Mouse (Mus musculus) right cerebral cortex, postnatal 36 days (tissue): Measurements from ENCODE around the gene Crxos.
"Not testable (repeated sequence)": the region's sequence is repeated elsewhere in the genome, so short reads cannot be mapped to it uniquely, and the experiment has no call there.

ENCODE experiments used
- DNase-seq, 2 experiments: peaks; one replicate each; pipeline ENCODE4 v3.0.0; 2022; ENCODE audit warnings: low spot score in 2 of 2, mixed read lengths in 1 of 2

Crxos gene

DNA sequence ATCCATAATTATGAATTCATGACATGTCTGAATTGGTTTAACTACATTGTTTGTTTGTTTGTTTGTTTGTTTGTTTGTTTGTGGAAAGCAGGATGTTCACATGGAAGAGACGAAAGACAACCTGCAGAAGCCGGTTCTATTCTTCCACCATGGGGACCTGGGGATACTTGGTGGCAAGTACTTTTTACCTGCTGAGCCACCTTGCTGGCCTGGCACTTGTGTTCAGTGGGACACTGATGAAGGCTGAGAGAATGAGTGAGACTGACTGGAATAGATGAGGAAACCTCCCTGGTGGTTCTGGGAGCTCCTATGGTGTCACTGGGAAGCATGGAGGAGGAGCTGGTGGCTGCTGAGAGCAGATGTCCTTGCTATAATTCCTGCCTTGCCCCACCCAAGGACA is at the start of gene Crxos:
Crxos (plus strand) TSS at position 301 of the 400 bp plus-strand sequence.
- DNase-seq, result no peak

DNA sequence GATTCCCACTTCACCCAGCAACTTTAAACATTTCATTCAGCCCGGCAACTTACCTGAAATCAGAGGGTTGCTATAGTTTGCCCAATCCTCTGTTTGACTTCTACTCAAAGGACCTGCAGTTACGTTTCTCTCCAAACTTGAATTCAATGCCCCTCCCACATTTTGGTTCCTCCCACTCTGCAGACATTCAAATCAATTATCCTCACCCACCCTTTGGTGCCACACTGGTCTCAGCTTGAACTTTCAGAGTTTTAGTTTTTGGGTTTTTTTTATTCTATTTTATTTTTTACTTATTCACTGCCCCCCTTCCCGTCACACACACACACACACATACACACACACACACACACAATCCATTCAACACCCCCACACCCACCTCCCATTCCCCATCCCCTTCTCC is 42.8 kb upstream of the Crxos start, which contains the start of gene Obox6:
Obox6 (minus strand) TSS at position 101 of the 400 bp plus-strand sequence.
- DNase-seq, result no peak

DNA sequence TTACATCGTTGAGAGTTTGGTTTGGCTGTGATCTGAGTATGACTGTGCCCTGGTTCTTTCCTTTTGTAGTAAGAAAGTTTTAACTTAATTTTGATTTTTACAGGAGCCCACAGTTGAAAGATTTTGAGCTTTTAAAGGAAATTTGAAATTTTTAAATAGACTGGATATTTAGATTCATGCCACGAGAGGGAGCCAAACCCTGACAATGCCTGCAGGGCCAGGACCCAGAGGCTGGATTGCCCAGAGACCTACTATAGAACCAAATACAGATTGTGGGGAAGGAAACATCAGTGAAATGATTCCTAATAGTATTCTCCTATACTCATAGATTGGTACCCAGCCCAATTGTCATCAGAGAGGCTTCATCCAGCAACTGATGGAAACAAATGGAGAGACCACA is 22.8 kb upstream of the Crxos start:
- DNase-seq, result no peak

DNA sequence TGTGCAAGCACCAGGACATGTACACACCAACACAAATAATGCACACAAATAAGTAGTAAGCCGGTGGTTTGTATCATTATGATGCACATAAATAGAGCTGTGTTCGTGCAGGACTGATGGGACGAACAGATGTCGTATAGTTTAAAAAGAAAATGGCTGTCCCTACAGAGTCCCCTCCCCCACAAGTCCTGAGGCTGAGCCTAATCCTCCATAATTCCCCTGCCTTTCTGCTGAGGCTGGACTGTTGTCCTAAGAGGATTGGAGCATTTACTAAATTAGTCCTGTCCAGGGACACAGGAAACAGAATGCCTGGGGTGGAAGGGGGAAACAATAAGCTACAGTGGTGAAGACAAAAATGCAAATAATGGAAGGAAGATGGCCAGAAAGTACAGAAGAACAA is 18.3 kb upstream of the Crxos start:
- DNase-seq, result no peak

DNA sequence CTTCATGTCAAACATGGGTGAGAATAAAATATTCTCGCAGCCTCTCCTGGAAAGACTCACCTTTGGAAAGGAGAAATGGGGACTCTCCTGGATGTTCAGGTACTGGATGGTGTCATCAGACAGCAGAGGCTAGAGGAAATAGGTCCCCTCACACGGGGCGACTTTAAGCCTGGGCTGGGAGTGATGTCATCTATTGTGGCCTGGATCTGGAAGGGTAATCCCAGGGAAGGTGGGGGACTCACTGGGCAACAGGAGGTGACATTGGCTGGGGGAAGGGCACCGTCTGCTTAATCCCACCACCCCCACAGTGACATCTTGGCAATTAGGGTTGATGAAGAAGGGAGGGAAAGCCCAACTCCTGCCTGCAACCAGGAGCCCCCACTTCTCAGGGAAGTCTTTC is 2.7 kb upstream of the Crxos start, which contains the start of gene Crx:
Crx (minus strand) TSS at position 213 of the 400 bp plus-strand sequence.
- DNase-seq, result no peak

DNA sequence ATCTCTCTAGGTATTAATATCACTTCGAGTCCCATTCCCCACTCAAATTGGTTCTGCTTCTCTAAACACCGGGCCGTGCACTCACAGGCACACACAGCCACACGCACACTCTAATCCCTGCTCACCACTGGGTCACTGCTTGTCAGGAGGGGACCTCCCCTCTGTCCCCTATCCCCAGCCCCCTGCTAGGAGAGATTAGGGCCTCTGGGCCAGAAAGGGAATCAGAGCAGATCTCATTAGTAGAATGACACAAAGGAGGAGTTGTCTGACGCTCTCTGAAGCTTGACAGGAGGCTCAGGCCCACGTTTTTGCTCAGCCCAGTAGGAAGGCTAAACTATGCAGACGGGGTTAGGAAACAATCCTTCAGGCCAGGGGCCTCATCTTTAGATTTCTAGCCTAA is 1.0 kb upstream of the Crxos start:
- DNase-seq, result no peak

DNA sequence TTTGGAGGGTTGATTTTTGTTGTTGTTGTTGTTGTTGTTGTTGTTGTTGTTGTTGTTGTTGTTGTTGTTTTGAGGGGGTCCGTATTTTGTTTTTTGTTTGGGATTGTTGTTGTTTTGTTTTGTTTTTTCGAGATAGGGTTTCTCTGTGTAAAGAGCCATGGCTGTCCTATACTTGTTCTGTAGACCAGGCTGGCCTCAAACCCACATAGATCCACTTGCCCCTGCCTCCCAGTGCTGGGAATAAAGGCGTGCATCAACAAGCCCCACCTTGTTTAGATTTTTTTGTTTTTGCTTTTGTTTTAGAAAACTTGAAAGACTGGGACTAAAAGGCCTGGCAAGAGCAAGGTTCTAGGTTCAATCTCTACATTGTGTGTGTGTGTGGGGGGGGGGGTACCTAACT is 586 bp upstream of the Crxos start:
- DNase-seq, result no peak

DNA sequence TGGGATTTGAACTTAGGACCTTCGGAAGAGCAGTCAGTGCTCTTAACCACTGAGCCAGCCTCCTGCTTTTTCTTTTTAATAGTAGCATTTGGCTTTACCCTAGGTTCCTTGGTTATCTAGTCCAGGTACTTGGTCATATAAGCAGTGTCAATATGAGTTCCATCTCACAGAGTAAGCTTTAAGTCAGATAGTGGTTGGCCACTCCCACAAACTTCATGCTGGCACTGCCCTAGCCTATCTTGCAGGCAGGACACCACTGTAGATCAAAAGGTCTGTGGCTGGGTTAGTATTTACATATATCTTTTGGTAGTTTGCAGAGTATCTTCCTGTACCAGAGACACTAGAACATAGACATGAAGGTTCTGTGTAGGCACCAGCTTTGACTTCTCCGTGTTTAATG is 1.7 kb downstream of the Crxos start:
- DNase-seq, result no peak

DNA sequence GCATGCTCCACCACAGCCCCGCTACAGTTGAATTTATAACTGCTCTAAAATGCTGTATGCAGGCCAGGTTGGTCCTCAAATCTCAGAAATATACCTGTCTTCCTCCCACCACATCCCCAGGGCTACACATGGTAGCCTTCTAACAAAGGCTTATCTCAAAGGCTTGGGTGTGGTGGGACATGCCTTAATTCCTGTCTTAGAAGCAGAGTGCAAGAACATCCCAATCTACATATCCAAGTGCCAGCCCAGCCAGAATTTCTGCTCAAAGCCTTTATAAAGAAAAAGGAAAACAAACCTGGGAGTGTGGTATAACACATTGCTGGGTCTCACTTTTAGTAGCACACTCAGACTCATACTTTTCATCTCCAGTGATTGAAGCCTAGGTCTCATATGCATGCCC is 11.8 kb downstream of the Crxos start:
- no peak for DNase-seq

DNA sequence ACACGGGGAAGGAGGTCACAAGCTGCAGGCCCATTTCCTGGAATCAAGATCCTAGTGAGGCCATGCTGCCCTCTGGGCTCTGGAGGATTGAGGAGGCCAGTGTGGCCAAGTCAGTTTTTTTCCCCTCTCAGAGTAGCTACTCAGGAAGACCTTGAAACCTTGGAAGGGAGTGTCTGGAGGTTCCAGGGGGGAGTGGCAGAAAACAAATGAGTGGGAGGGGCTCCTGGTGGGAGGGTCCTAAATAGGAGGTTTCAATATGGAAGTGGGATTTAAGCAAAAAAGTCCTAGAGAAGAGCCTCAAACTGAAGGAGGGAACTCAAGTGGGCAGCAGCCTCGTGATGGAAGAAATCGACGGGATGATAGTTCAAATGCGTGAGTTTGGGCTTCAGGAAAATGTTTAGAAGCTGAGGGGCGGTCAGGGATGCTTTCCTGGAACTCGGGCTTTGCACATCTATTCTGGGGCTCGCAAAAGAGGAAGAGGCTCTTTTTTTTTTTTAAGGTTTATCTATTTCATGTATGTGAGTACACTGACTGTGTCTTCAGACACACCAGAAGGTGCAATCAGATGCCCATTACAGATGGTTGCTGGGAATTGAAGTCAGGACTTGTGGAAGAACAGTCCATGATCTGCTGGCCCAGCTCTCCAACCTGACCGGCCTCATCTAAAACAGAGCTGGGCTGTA is 19.1 kb downstream of the Crxos start:
- no peak for DNase-seq

DNA sequence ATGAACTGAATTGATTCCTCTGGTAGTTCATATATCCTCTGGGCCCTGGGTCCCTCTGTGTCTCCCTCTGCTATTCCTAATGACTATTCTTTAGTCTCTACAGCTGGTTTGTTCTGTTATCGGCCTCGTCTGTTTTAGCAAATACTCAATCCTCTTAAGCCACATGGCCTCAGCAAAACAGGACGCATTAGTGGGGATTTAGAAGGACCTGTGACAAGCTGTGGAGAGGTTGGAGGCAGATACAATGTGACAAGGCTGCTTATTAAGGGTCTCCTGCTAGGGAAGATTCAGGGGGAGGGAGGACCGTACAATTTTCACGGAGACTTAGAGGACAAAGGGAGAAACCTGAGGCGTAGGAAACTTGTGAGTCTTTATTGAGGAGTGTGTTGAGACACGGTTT is 23.4 kb downstream of the Crxos start:
- no peak for DNase-seq

DNA sequence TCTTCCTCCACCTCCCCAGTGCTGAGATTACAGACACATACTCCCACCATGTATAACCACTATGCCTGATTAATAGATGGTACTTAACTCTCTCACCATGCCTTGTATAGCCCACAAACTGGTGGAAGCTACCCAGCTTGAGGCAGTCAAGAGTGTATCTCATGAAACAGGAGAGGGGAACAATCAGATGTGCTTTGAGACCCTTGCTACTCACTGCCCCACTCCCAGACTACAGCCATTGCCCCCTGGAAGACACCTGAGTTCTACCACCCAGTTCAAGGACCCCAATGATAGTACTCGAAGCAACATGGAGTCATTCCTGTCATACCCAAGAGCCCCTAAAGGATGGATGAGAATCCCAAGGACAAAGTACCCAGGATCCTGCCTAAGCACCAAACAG is 24.2 kb downstream of the Crxos start:
- no peak for DNase-seq

DNA sequence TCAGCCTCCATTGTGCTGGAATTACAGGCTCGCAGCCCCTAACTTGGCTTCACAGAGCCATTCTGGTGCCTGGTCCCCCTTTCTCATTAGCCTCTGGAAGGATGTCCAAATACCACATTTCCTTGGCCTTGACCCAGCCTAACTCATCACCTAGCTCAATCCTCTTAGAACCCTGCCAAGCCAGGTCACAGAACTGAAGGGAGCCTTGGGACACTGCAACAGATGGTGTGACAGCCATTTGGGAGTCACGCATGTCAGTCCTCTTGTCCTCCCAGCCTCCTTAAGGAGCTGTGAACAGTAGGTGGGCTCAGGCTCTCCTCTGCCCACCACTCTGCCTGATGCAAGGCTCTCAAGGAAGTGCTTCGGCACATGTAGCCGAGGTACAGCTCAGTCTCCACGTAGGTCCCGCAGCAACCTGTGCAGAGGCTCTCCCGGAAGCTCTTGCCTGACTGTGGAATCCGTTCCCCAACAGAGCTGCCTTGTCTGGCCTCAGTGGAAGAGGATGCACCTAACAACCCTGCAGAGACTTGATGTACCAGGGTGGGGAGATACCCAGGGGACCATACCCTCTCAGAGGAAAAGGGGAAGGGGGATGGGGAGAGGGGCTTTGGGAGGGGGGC is 25.7 kb downstream of the Crxos start:
- no peak for DNase-seq

DNA sequence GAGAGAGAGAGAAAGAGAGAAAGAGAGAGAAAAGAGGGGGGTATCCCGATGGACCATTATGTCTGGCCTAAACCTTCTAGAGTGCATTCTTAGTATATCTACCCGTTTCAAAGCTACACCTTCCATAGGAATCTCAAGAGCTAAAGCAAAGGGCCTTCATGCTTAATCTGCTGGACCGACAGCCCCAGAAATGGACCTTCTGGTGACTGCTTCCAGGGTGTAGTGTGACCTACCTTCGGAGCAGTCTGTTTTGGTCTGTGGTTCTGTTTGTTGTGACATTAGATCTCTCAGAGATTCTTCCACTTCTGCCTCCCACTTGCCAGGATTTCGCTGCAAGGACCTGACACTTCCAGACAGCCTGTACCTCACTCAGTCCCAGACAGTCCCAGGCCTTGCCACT is 28.1 kb downstream of the Crxos start:
- DNase-seq, result no peak

DNA sequence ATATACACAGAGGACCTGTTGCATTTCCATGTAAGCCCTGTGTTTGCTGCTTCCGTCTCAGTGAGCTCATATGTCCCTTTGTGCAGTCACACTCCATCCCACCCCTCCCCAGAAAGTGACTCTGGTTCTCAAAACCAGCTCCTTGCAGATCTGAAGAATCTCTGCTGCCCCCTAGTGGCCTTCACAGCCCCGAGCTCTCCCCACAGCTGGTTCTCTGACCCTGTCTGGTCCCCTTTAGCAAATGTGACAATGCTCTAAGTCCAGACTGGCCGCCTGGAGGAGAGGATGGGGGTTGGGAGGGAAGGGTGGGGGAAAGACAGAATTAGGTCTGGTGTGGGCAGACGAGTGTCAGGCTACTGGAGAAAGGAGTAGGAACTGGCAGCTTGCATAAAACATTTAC is 29.8 kb downstream of the Crxos start:
- peak in 1 of 2 experiments; percentile 34 for DNase-seq

DNA sequence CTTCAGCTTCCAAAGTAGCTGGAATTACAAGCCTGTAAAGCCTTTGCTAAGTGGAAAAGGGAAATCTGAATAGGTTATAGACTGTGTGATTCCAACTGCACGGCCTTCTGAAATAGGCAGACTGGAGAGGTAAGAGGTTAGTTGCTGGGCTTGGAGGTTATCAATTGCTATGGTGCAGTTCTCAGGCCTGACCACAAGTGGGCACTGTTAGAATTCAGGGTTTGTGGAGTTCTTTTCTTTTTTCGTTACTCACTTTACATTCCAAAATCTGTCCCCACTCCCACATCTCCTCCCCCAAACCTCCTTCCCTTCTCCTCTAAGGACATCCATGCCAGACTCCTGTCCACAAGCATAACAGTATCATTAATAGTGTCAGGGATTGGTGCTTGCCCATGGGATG is 31.8 kb downstream of the Crxos start:
- no peak for DNase-seq

DNA sequence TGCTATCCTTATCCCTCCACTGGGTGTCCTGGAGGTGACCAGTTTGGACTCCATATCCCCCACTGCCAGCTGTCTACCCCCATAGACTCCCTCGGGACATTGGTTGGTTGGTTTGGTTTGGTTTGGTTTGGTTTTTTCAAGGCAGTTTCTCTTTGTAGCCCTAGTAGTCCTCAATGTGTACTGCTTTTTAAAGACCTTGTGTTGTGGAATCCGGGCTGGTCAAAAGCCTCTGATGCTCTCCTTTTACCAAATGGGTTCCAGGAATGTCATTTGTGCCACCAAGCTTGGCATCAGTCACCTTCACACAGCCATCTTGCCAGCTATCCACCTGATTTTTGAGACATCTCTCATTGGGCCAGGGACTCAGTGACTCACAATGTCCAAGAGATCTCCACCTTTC is 32.3 kb downstream of the Crxos start:
- DNase-seq, result no peak

DNA sequence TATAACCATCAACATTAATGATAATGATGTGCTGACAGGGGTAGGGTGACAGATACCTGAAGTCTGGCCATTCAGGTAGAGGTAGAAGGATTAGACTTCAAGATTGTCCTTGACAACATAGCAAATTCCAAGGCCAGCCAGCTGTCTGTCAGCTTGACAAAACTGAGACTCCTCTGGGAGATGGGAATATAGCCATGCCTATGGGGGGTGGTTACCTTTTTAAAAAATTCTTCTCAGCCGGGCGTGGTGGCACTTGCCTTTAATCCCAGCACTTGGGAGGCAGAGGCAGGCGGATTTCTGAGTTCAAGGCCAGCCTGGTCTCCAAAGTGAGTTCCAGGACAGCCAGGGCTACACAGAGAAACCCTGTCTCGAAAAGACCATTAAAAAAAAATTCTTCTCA is 33.3 kb downstream of the Crxos start:
- DNase-seq, result not testable (repeated sequence)

DNA sequence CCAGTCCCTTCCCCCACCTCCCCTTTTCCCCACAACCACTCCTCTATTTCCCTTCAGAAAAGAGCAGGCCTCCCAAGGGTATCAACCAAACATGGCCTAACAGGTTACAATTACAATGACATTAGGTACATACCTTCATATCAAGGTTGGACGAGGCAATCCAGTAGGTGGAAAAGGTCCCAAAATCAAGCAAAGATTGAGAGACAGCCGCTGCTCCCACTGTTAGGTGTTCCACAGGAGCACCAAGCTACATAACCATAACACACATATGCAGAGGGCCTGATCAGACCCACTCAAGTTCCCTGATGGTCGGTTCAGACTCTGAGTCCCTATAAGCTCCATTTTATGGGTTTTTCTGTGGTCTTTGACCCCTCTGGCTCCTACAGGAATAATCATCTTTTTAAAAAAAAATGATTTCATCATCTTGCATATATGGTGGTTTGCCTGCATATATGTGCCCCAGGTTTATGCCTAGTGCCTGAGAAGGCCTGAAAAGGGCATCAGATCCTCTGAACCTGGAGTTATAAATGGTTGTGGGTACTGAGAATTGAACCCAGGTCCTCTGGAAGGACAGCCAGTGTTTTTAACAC is 33.8 kb downstream of the Crxos start:
- DNase-seq, result no peak

DNA sequence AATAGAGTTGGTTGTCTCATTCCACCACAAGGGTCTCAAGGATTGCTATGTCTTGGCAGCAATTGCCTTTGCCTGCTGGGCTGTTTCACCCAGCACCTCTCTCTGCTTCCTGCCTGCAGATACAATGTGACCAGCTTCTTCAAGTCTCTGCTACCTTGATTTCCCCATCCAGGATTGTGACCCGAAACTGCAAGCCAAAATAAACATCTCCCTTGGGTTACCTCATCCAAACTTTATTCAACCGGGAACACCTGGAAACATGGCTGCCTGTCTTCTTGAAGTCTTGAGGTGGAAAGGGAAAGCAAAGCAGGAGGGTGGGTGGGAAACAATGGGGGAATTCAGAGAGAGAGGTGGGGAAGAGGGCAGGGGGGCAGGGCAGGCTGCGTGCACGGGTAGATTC is 34.6 kb downstream of the Crxos start:
- DNase-seq, result no peak

DNA sequence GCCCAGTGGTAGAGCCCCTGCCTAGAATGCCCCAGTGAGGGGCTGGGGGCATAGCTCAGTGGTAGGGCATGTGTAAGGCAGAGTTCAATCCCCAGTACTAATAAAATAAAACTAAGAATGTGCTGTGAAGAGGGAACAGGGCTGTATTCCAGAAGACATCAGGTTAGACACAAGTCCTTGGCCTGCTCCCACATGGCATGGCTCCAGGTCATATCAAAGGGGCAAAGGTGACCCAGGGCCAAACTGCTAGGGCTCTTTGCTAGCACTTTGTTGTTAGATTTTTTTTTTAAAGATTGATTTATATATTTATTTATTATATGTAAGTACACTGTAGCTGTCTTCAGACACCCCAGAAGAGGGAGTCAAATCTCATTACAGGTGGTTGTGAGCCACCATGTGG is 36.0 kb downstream of the Crxos start:
- no peak for DNase-seq

DNA sequence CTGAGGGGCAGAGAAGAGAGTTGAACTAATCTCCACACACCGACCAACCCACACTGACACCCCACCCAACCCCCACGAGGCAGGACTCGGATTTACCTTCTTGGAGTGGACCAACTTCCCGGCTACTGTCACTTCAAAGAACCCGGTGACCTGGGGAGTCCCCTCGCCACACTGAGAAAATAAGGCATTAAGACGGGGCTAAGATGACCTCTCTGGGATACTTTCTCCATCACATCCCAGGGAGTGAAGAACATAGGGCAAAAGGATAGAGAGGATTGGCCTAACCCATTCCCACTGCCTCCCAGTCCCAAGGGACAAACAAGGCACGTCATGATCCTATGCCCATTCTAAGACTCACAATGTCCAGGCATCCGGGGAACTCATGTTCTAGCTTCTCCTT is 37.5 kb downstream of the Crxos start:
- no peak for DNase-seq

DNA sequence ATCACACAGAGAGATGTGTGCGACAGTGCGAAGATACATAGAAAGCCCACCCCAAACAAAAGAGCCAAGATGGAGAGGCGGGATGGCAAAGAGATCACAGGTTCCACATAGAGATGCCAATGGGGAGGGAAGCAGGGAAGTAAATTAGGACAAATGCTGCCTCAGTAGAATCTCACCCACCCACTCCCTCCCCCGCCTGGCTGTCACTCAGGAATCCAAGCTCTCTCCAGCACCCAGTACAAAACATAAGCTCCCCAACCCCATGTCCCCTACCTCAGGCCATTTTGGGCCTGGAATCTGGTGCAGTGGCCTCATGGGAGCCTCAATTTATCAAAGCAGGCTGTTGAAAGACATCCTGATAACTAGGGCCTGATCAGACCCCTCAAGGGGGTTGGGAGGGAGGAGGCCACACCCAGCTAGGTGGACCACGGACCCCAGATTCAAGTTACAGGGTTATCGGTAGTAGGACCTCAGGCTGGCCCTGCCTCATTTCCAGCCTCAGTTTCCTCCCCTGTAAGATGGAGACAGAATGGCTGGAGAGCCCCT is 38.3 kb downstream of the Crxos start:
- no peak for DNase-seq
